Mouse (Mus musculus) megakaryocyte, embryonic 14.5 days (primary cell): ENCODE measurements around the gene Tm2d1.

Experiments used
- FLI1 ChIP-seq: IDR thresholded peaks from 2 replicates; pipeline ENCODE4 v1.6.1; 2012; ENCODE audit warnings: low read length, inconsistent platforms, mixed read lengths
- GATA1 ChIP-seq: IDR thresholded peaks from 3 replicates; pipeline ENCODE4 v1.6.1; 2012; ENCODE audit warnings: mixed read lengths, low read length, inconsistent platforms, borderline replicate concordance

- TF ChIP-seq GATA1 = no peak
- TF ChIP-seq FLI1 = no peak
Observed at GRCm38 (mm10) chr4:98337197-98337596, 45.9 kb downstream of the Tm2d1 start.
